Mouse (Mus musculus) testis, postnatal 14 days (tissue): ENCODE results near the gene Ppp2r5e.

Experiments
- DNase-seq: peaks from one replicate; pipeline ENCODE4 v3.0.0; 2021; ENCODE audit warnings: low spot score

The Ppp2r5e gene

GRCm38 (mm10) chr12:75577255-75577654 lies 18.8 kb downstream of the Ppp2r5e start:
- no peak for DNase-seq

- DNase-seq = no peak
Measured at GRCm38 (mm10) chr12:75572271-75572670, 23.8 kb downstream of the Ppp2r5e start.

- DNase-seq = no peak
Measured at GRCm38 (mm10) chr12:75570138-75570537, 25.9 kb downstream of the Ppp2r5e start.

GRCm38 (mm10) chr12:75567745-75568144 lies 28.3 kb downstream of the Ppp2r5e start:
- DNase-seq = no peak

GRCm38 (mm10) chr12:75565756-75566155 lies 30.3 kb downstream of the Ppp2r5e start:
- DNase-seq = no peak

- DNase-seq = no peak
Measured at GRCm38 (mm10) chr12:75564498-75564897, 31.5 kb downstream of the Ppp2r5e start.

GRCm38 (mm10) chr12:75562996-75563618 lies 32.9 kb downstream of the Ppp2r5e start:
- no peak for DNase-seq

- DNase-seq = no peak
Measured at GRCm38 (mm10) chr12:75560681-75561387, 35.2 kb downstream of the Ppp2r5e start.

GRCm38 (mm10) chr12:75559196-75559595 lies 36.8 kb downstream of the Ppp2r5e start:
- DNase-seq = no peak

- DNase-seq = no peak
Measured at GRCm38 (mm10) chr12:75557813-75558212, 38.2 kb downstream of the Ppp2r5e start.

GRCm38 (mm10) chr12:75555032-75555431 lies 41.0 kb downstream of the Ppp2r5e start:
- DNase-seq = no peak

GRCm38 (mm10) chr12:75552296-75552695 lies 43.7 kb downstream of the Ppp2r5e start:
- no peak for DNase-seq

GRCm38 (mm10) chr12:75551671-75552070 lies 44.4 kb downstream of the Ppp2r5e start:
- DNase-seq = no peak

- no peak for DNase-seq
Measured at GRCm38 (mm10) chr12:75548999-75549398, 47.0 kb downstream of the Ppp2r5e start.

- DNase-seq = no peak
Measured at GRCm38 (mm10) chr12:75547174-75547573, 48.9 kb downstream of the Ppp2r5e start.

- DNase-seq = no peak
Measured at GRCm38 (mm10) chr12:75546241-75546640, 49.8 kb downstream of the Ppp2r5e start.

- no peak for DNase-seq
Measured at GRCm38 (mm10) chr12:75545431-75545925, 50.6 kb downstream of the Ppp2r5e start.

GRCm38 (mm10) chr12:75544666-75545065 lies 51.4 kb downstream of the Ppp2r5e start:
- DNase-seq = no peak

GRCm38 (mm10) chr12:75544259-75544658 lies 51.8 kb downstream of the Ppp2r5e start:
- no peak for DNase-seq

GRCm38 (mm10) chr12:75543346-75543745 lies 52.7 kb downstream of the Ppp2r5e start:
- no peak for DNase-seq

GRCm38 (mm10) chr12:75540621-75541171 lies 55.3 kb downstream of the Ppp2r5e start:
- DNase-seq = no peak

GRCm38 (mm10) chr12:75539228-75539627 lies 56.8 kb downstream of the Ppp2r5e start:
- no peak for DNase-seq
